Mouse (Mus musculus): ENCODE measurements around the gene Atrn. TPM values are rescaled to one million over a fixed set of nuclear protein-coding genes. Genes with fewer than 3 reads are reported as not detected.
A peak's percentile ranks its signal among the peaks of the same experiment; 100 is the strongest.
"Not testable (repeated sequence)": the region's sequence is repeated elsewhere in the genome, so short reads cannot be mapped to it uniquely, and the experiment has no call there.

Gene Atrn
- polyA plus RNA-seq, 1 experiment from 2014 or later: 4.4 TPM

GRCm38 (mm10) chr2:131030561-131030960 is 124.3 kb downstream of the Atrn start:
- ATAC-seq: no peak
- Histone ChIP-seq H3K9ac (no peak overlapping the region), H3K27ac (no peak overlapping the region), H3K4me3 (replicated peaks) (no peak overlapping the region), H3K9me3 (no peaks in the 10 kb centered on the region), H3K4me2 (replicated peaks) (no peak overlapping the region), H3K27me3 (replicated peaks) (no peaks in the 10 kb centered on the region), H3K36me3 (no peaks in the 10 kb centered on the region), H3K4me1 (replicated peaks) (peaks cover 5% of the 10 kb centered on the region; the same call in 1 of the 2 replicates)
- WGBS: 87% methylated on average over 2 of the region's 2 CpGs

GRCm38 (mm10) chr2:131030998-131031397 is 124.7 kb downstream of the Atrn start:
- ATAC-seq: no peak
- H3K9me3 ChIP-seq: no peaks in the 10 kb centered on the region
- H3K36me3 ChIP-seq: no peaks in the 10 kb centered on the region
- no peak overlapping the region for H3K27ac ChIP-seq
- no peak overlapping the region for H3K9ac ChIP-seq
- WGBS: 82% methylated on average over 1 of the region's 1 CpGs
- no peak overlapping the region for H3K4me2 ChIP-seq (replicated peaks)
- peaks cover 5% of the 10 kb centered on the region; the same call in 1 of the 2 replicates for H3K4me1 ChIP-seq (replicated peaks)
- H3K4me3 ChIP-seq (replicated peaks): no peak overlapping the region
- no peaks in the 10 kb centered on the region for H3K27me3 ChIP-seq (replicated peaks)

- not testable (repeated sequence) for H3K4me1 ChIP-seq (replicated peaks); H3K4me3 ChIP-seq (replicated peaks); H3K27me3 ChIP-seq (replicated peaks); H3K36me3 ChIP-seq; H3K9ac ChIP-seq; H3K27ac ChIP-seq; ATAC-seq; H3K4me2 ChIP-seq (replicated peaks); H3K9me3 ChIP-seq
- WGBS: 29% methylated on average over 1 of the region's 1 CpGs
Observed at GRCm38 (mm10) chr2:131031406-131031805, 125.1 kb downstream of the Atrn start.

GRCm38 (mm10) chr2:131036343-131036742 is 130.0 kb downstream of the Atrn start:
- no peak for ATAC-seq

DNA sequence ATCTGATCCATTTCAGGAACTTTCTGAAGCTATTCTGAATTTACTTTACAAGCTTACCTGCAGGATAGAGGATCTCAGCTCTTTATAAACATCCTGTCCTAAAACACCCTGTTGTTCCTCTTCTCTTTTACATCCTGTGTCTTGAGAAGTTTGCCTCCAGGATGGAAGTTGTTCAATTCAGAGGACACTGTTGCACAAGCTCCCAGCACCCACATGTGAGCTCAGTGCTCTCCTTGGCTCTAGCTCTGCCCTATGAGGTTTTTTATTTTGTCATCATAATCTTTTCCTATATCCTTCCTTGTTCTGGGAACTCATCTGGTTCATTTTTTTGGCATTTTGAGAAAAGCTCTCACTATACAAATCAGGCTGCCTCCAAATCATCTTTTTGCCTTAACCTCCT is 130.5 kb downstream of the Atrn start:
- ATAC-seq: no peak
- peaks cover 4% of the 10 kb centered on the region; the same call in 1 of the 2 replicates for H3K4me1 ChIP-seq (replicated peaks)
- no peak overlapping the region for H3K4me3 ChIP-seq (replicated peaks)
- H3K9me3 ChIP-seq: no peaks in the 10 kb centered on the region
- H3K36me3 ChIP-seq: no peaks in the 10 kb centered on the region
- no peak overlapping the region for H3K27ac ChIP-seq
- H3K27me3 ChIP-seq (replicated peaks): peaks cover 21% of the 10 kb centered on the region
- H3K9ac ChIP-seq: no peak overlapping the region
- no peak overlapping the region for H3K4me2 ChIP-seq (replicated peaks)

More at GRCm38 (mm10) chr2:131036343-131036742, 130.0 kb downstream of the Atrn start:
- H3K27me3 ChIP-seq (replicated peaks): peaks cover 17% of the 10 kb centered on the region
- no peak overlapping the region for H3K27ac ChIP-seq
- H3K36me3 ChIP-seq: no peaks in the 10 kb centered on the region
- no peak overlapping the region for H3K9ac ChIP-seq
- no peaks in the 10 kb centered on the region for H3K9me3 ChIP-seq
- peaks cover under 1% of the 10 kb centered on the region; the same call in 1 of the 2 replicates for H3K4me1 ChIP-seq (replicated peaks)
- H3K4me3 ChIP-seq (replicated peaks): no peak overlapping the region
- 86% methylated on average over 2 of the region's 2 CpGs for WGBS
- H3K4me2 ChIP-seq (replicated peaks): no peak overlapping the region

DNA sequence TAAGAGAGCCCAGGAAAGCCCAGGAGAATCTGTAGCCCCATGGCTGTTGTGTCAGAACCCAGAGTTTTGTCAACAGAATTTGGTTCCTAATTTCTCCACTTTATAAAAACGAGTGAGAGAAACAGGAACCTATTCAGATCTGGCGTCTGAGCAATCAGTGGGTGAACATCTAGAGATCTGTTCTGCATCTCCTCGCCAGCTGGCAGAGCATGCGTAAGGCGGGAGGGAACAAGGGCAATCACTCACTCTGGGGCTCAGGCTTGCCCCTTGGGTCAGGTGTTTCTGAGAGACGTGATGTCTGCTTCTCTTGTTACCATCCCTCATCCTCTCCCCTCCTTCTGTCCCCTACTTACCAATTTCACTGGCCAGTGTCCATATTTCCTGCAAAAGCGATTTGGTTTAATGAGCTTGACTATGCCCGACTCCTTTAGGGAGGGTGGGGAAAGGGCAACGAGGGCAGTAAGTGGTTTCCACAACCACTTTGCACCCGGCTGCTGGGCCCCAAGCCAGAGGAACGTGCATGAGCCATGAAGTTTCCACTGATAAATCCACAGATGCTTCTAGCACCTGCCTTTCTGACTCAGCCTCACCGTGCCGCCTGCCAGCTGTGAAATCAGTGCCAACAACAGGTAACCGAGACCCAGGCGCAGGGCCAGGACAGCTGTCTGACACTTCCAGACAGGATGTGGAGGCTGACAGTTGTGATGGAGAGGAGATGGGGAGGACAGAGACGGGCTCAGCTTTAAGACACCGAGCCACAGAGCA is 131.1 kb downstream of the Atrn start:
- Histone ChIP-seq H3K9me3 (no peaks in the 10 kb centered on the region), H3K27ac (no peak overlapping the region), H3K4me2 (replicated peaks) (no peak overlapping the region), H3K4me3 (replicated peaks) (no peak overlapping the region), H3K36me3 (no peaks in the 10 kb centered on the region), H3K27me3 (replicated peaks) (peaks cover 28% of the 10 kb centered on the region), H3K9ac (no peak overlapping the region), H3K4me1 (replicated peaks) (peaks cover 5% of the 10 kb centered on the region; the same call in 1 of the 2 replicates)
- 42% methylated on average over 17 of the region's 17 CpGs for WGBS
- ATAC-seq: no peak

DNA sequence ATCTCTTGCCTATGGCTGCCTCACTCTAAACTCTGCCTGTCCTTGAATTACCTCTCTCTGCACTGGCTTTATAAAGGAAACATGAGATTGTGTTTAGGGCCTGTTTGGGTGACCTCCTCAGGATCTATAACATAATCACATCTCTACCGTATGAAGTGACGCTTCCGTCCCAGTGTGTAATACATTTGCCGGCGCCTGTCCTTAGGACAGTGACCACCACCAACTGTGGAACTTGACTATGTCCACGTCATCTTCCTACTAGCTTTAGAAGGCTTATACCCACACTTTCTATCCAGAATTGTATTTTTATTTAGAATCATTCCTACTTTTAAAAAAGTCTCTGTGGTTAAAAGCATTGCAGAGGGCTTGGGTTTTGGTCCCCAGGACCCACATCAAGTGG is 131.9 kb downstream of the Atrn start:
- 88% methylated on average over 6 of the region's 6 CpGs for WGBS
- no peak for ATAC-seq
- H3K9me3 ChIP-seq: no peaks in the 10 kb centered on the region
- H3K4me1 ChIP-seq (replicated peaks): peaks cover 5% of the 10 kb centered on the region; the same call in 1 of the 2 replicates
- H3K4me2 ChIP-seq (replicated peaks): no peak overlapping the region
- no peak overlapping the region for H3K4me3 ChIP-seq (replicated peaks)
- no peak overlapping the region for H3K27ac ChIP-seq
- H3K27me3 ChIP-seq (replicated peaks): peaks cover 34% of the 10 kb centered on the region
- H3K9ac ChIP-seq: no peak overlapping the region
- H3K36me3 ChIP-seq: no peaks in the 10 kb centered on the region

GRCm38 (mm10) chr2:131038675-131039074 is 132.4 kb downstream of the Atrn start:
- Histone ChIP-seq H3K4me2 (replicated peaks) (no peak overlapping the region), H3K9ac (no peak overlapping the region), H3K27me3 (replicated peaks) (peaks cover 34% of the 10 kb centered on the region), H3K4me3 (replicated peaks) (no peak overlapping the region), H3K4me1 (replicated peaks) (peaks cover 5% of the 10 kb centered on the region; the same call in 1 of the 2 replicates), H3K36me3 (no peaks in the 10 kb centered on the region), H3K27ac (no peak overlapping the region), H3K9me3 (no peaks in the 10 kb centered on the region)
- no peak for ATAC-seq
- WGBS: 84% methylated on average over 5 of the region's 5 CpGs

DNA sequence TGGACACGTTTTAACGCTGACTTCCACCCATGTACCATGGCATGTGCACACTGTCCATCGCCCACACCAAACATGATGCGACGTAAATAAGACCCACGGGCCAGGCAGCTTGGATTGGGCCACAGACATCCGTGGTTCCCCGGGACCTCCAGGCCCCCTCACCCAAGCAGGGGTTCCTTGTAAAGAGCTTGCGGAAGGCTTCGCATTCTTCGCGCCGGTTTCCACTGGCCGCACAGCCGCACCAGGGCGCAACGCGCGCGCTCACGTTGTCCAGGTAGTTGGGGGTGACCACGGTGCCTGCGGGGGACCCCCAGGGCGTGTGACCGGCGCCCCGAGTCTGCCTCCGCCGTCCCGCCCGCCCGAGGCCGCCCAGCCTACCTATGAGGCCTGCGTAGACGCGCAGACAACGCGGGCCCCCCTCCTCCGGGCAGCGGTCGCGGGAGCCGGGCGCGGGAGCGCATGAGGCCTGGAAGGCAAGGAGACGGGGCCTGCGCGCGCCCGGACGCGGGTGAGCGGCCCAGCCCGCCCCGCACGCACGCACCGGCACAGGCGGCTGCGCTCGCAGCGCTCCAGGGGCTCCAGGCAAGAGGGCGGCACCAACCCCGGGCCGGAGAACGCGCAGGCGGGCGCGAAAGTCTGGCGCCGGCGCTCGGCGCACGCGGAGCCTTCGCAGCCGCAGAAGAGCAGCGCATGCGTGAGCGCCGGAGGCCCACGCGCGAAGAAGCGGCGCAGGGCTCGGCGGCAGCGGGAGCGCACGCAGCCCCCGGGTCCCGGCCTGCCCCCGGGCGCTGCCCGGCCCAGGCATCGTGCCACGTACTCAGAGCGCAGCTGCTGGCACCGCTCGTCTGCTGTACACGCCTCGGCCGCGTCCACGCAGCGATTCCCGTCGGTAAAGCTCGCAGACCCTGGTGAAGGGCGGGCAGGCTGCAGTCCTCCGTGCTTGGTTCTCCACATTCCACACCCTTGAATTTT is 134.8 kb downstream of the Atrn start:
- Histone ChIP-seq H3K4me3 (replicated peaks) (peak overlapping the region; percentile 57), H3K4me2 (replicated peaks) (peak overlapping the region; percentile 95), H3K4me1 (replicated peaks) (peaks cover 17% of the 10 kb centered on the region), H3K27me3 (replicated peaks) (peaks cover 34% of the 10 kb centered on the region), H3K9me3 (no peaks in the 10 kb centered on the region), H3K27ac (no peak overlapping the region), H3K36me3 (no peaks in the 10 kb centered on the region), H3K9ac (peak overlapping the region; percentile 56)
- WGBS: 3% methylated on average over 108 of the region's 115 CpGs
- peak; percentile 50 for ATAC-seq

DNA sequence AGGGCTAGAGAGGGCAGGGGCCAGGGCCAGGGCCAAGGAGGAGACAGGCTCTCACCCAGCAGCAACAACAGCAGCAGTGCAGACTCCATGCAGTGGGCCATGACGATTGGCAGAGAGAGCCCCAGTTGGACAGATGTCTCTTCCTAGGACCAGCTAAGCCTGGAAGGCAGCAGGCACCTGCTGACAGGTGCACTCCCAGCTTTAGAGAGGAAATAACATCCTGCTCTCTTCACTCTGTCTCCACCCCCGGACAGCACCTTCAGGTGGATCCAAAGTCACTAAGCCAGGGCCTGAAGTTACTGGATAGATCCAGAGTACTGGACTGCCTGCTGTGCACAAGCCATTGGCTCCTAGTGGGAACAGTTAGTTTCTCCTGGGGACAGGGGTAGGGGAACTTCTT is 136.7 kb downstream of the Atrn start, which contains the start of gene Gfra4:
Gfra4 (minus strand) TSS at position 101 of the 400 bp plus-strand sequence.
- H3K4me3 ChIP-seq (replicated peaks): no peak within 1 kb of the TSS
- H3K4me2 ChIP-seq (replicated peaks): peak within 1 kb of the TSS; percentile 95
- H3K9ac ChIP-seq: peak within 1 kb of the TSS; percentile 56; the same call in 1 of the 2 replicates
- no peak within 1 kb of the TSS for H3K27ac ChIP-seq
- ATAC-seq: no peak
- peaks cover 17% of the 10 kb centered on the region for H3K4me1 ChIP-seq (replicated peaks)
- 65% methylated on average over 2 of the region's 2 CpGs for WGBS
- H3K27me3 ChIP-seq (replicated peaks): peaks cover 34% of the 10 kb centered on the region
- H3K36me3 ChIP-seq: no peaks in the 10 kb centered on the region
- H3K9me3 ChIP-seq: no peaks in the 10 kb centered on the region

DNA sequence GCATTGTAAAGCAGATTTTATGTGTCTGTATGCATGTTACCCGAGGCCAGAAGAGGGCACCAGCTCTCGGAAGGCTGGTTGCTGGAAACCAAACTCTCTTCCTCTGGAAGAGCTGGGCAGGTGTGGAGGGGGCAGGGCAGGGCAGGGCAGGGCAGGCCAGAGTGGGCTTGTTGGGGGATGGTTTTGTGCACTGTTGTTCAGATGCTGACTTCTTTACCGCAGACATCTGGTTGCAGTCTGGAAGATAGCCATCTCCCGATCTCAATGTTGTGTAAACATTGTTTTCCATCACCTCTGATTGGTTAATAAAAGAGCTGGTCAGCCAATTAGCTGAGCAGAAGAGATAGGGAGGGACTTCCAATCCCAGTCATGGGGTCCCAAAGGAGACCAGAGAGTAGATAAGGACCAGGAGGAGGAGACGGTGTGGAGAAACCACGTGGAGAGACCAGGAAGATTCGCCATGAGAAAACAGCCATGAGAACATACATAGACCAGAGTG is 138.1 kb downstream of the Atrn start:
- no peak overlapping the region for H3K4me3 ChIP-seq (replicated peaks)
- 10% methylated on average over 7 of the region's 7 CpGs for WGBS

More for the DNA sequence above, 138.1 kb downstream of the Atrn start:
- H3K4me2 ChIP-seq (replicated peaks): peak overlapping the region; percentile 30
- no peaks in the 10 kb centered on the region for H3K36me3 ChIP-seq
- H3K9ac ChIP-seq: no peak overlapping the region
- H3K27ac ChIP-seq: no peak overlapping the region
- peak; percentile 57 for ATAC-seq
- H3K4me1 ChIP-seq (replicated peaks): peaks cover 17% of the 10 kb centered on the region
- H3K9me3 ChIP-seq: no peaks in the 10 kb centered on the region
- peaks cover 34% of the 10 kb centered on the region for H3K27me3 ChIP-seq (replicated peaks)

All from intestine, embryonic 15.5 days (tissue).